Mouse (Mus musculus) heart, postnatal 0 days (tissue): ENCODE measurements around the gene Ptbp3. TPM values are rescaled to one million over a fixed set of nuclear protein-coding genes. Genes with fewer than 3 reads are reported as not detected.

Experiments used
- ATAC-seq: fragments of 200-750 bp; cut with Nextera tagmentation; 2 replicates; pipeline ENCODE4 v1.8.0; 2017; ENCODE audit warnings: low read depth, moderate number of reproducible peaks, moderate library complexity; ENCODE audit not compliant: insufficient read depth
- DNase-seq: peaks from one replicate; pipeline ENCODE4 v3.0.0-alpha.2; 2016; ENCODE audit warnings: low spot score
- H3K27ac ChIP-seq: fragments of 300-500 bp; sonication (generic); 2 replicates; pipeline ENCODE4 v1.5.1; 2014; ENCODE audit warnings: low read depth, mild to moderate bottlenecking
- H3K27me3 ChIP-seq: fragments of 300-500 bp; sonication (generic); 2 replicates; pipeline ENCODE4 v1.6.1; 2014; ENCODE audit warnings: low read length, mixed read lengths; ENCODE audit not compliant: control insufficient read depth, insufficient read depth
- H3K36me3 ChIP-seq: fragments of 300-500 bp; sonication (generic); replicated peaks from 2 replicates; pipeline ENCODE4 v1.6.1; 2014; ENCODE audit warnings: low read length, mixed read lengths; ENCODE audit not compliant: control insufficient read depth, insufficient read depth
- H3K4me1 ChIP-seq: fragments of 300-500 bp; sonication (generic); 2 replicates; pipeline ENCODE4 v1.6.1; 2014; ENCODE audit warnings: antibody characterized with exemption; ENCODE audit not compliant: control insufficient read depth, insufficient read depth
- H3K4me2 ChIP-seq: fragments of 300-500 bp; sonication (generic); 2 replicates; pipeline ENCODE4 v1.6.1; 2014; ENCODE audit warnings: low read depth, mild to moderate bottlenecking, low read length, moderate library complexity
- H3K4me3 ChIP-seq: fragments of 300-500 bp; sonication (generic); 2 replicates; pipeline ENCODE4 v1.5.1; 2014; ENCODE audit warnings: low read depth, low read length
- H3K9ac ChIP-seq: fragments of 300-500 bp; sonication (generic); replicated peaks from 2 replicates; pipeline ENCODE4 v1.6.1; 2014; ENCODE audit warnings: low read depth, low read length, mixed read lengths
- H3K9me3 ChIP-seq: fragments of 300-500 bp; sonication (generic); replicated peaks from 2 replicates; pipeline ENCODE4 v1.6.1; 2016; ENCODE audit warnings: low read length; ENCODE audit not compliant: control insufficient read depth
- CTCF ChIP-seq: IDR thresholded peaks from 2 replicates; pipeline ENCODE4 v1.5.1; 2016; ENCODE audit warnings: antibody characterized with exemption, control low read depth, low read depth
- EP300 ChIP-seq: IDR thresholded peaks from 2 replicates; pipeline ENCODE4 v1.6.1; 2016; ENCODE audit warnings: antibody characterized with exemption, low read depth
- WGBS: fragments of 180-500 bp; shearing (Covaris S2); extraction: QIAGEN DNeasy Blood & Tissue Kit; methylation state at CpG from one replicate; pipeline ENCODE4 v1.1.7; 2014; 5-methylcytosine and 5-hydroxymethylcytosine counted together
- polyA plus RNA-seq: library from polyadenylated mRNA; unstranded; fragments of >200 nt; fragmentation: Nextera tagmentation; extraction: Ambion mirVana; gene quantifications from 2 replicates; pipeline ENCODE4 v1.2.1, GENCODE M21; 2015
- total RNA-seq: library from RNA; depleted of rRNA; stranded (reverse); fragments of >200 nt; gene quantifications from 2 replicates; pipeline ENCODE4 v1.2.3, GENCODE M21; 2014; ENCODE audit warnings: low replicate concordance

The Ptbp3 gene
- total and polyA plus RNA-seq, 2 experiments from 2014 or later: 15.3 to 61.4 TPM

GRCm38 (mm10) chr4:59507766-59508165 is 41.4 kb downstream of the Ptbp3 start:
- no peaks in the 10 kb centered on the region for H3K9me3 ChIP-seq
- H3K4me1 ChIP-seq: no peaks in the 10 kb centered on the region
- WGBS: 81% methylated on average over 2 of the region's 2 CpGs

GRCm38 (mm10) chr4:59506704-59507103 is 42.5 kb downstream of the Ptbp3 start:
- peaks cover 38% of the 10 kb centered on the region for H3K36me3 ChIP-seq
- no peaks in the 10 kb centered on the region for H3K27me3 ChIP-seq
- no peak overlapping the region for H3K27ac ChIP-seq
- H3K4me2 ChIP-seq: no peak overlapping the region
- WGBS: 95% methylated on average over 3 of the region's 3 CpGs
- DNase-seq (no peak), ATAC-seq (no peak)
- no peak overlapping the region for H3K9ac ChIP-seq
- H3K4me3 ChIP-seq: no peak overlapping the region
- no peak for TF ChIP-seq CTCF
- no peak for TF ChIP-seq EP300
- H3K4me1 ChIP-seq: no peaks in the 10 kb centered on the region
- no peaks in the 10 kb centered on the region for H3K9me3 ChIP-seq

More at GRCm38 (mm10) chr4:59507766-59508165, 41.4 kb downstream of the Ptbp3 start:
- ATAC-seq: no peak
- TF ChIP-seq EP300: no peak
- TF ChIP-seq CTCF: no peak
- Histone ChIP-seq H3K27ac (no peak overlapping the region), H3K27me3 (no peaks in the 10 kb centered on the region), H3K4me2 (no peak overlapping the region), H3K9ac (no peak overlapping the region), H3K36me3 (peaks cover 38% of the 10 kb centered on the region), H3K4me3 (no peak overlapping the region)
- no peak for DNase-seq

GRCm38 (mm10) chr4:59505481-59505880 is 43.7 kb downstream of the Ptbp3 start:
- no peak for DNase-seq
- 89% methylated on average over 3 of the region's 3 CpGs for WGBS
- H3K4me3 ChIP-seq: no peak overlapping the region
- TF ChIP-seq EP300 (no peak), CTCF (no peak)
- H3K36me3 ChIP-seq: peaks cover 36% of the 10 kb centered on the region
- no peaks in the 10 kb centered on the region for H3K27me3 ChIP-seq
- ATAC-seq: no peak
- no peaks in the 10 kb centered on the region for H3K4me1 ChIP-seq
- no peaks in the 10 kb centered on the region for H3K9me3 ChIP-seq
- no peak overlapping the region for H3K27ac ChIP-seq
- H3K4me2 ChIP-seq: no peak overlapping the region
- no peak overlapping the region for H3K9ac ChIP-seq

- Histone ChIP-seq H3K4me2 (no peak overlapping the region), H3K9me3 (no peaks in the 10 kb centered on the region), H3K27ac (no peak overlapping the region), H3K36me3 (peaks cover 38% of the 10 kb centered on the region), H3K4me3 (no peak overlapping the region), H3K9ac (no peak overlapping the region), H3K27me3 (no peaks in the 10 kb centered on the region), H3K4me1 (no peaks in the 10 kb centered on the region)
- WGBS: 92% methylated on average over 2 of the region's 2 CpGs
- TF ChIP-seq EP300 (no peak), CTCF (no peak)
- ATAC-seq: no peak
- no peak for DNase-seq
These were observed 58.1 kb downstream of the Ptbp3 start for GRCm38 (mm10) chr4:59491097-59491496.

GRCm38 (mm10) chr4:59471306-59471705 is 77.9 kb downstream of the Ptbp3 start:
- DNase-seq (no peak), ATAC-seq (no peak)
- H3K4me1 ChIP-seq: peaks cover 7% of the 10 kb centered on the region
- no peak overlapping the region for H3K27ac ChIP-seq
- TF ChIP-seq EP300 (no peak), CTCF (no peak)
- no peaks in the 10 kb centered on the region for H3K27me3 ChIP-seq
- no peak overlapping the region for H3K4me3 ChIP-seq
- no peaks in the 10 kb centered on the region for H3K9me3 ChIP-seq
- no peak overlapping the region for H3K9ac ChIP-seq
- 0 out of 2 replicates have a peak, but pooled peaks cover 2% of the 10 kb centered on the region for H3K36me3 ChIP-seq
- H3K4me2 ChIP-seq: no peak overlapping the region

- no peak overlapping the region for H3K9ac ChIP-seq
- DNase-seq (no peak), ATAC-seq (no peak)
- H3K4me2 ChIP-seq: no peak overlapping the region
- H3K27me3 ChIP-seq: no peaks in the 10 kb centered on the region
- no peak overlapping the region for H3K4me3 ChIP-seq
- TF ChIP-seq CTCF (no peak), EP300 (no peak)
- H3K9me3 ChIP-seq: no peaks in the 10 kb centered on the region
- 69% methylated on average over 2 of the region's 2 CpGs for WGBS
- H3K36me3 ChIP-seq: no peaks in the 10 kb centered on the region
- H3K4me1 ChIP-seq: peaks cover 9% of the 10 kb centered on the region; the same call in 1 of the 2 replicates
- H3K27ac ChIP-seq: no peak overlapping the region
These were observed 83.7 kb downstream of the Ptbp3 start for GRCm38 (mm10) chr4:59465449-59465848.
